Mouse (Mus musculus) hindbrain, embryonic 14.5 days (tissue): ENCODE results near the gene Rad1. TPM values are rescaled to one million over a fixed set of nuclear protein-coding genes. Genes with fewer than 3 reads are reported as not detected.
"Not testable (repeated sequence)": the region's sequence is repeated elsewhere in the genome, so short reads cannot be mapped to it uniquely, and the experiment has no call there.

Source experiments
- ATAC-seq: fragments of 200-750 bp; cut with Nextera tagmentation; 2 replicates; pipeline ENCODE4 v1.8.0; 2017; ENCODE audit warnings: moderate number of reproducible peaks, mild to moderate bottlenecking, moderate TSS enrichment, moderate library complexity; ENCODE audit not compliant: low FRiP score
- DNase-seq: peaks from one replicate; pipeline ENCODE4 v3.0.0-alpha.2; 2015; ENCODE audit warnings: low spot score
- H3K27ac ChIP-seq: fragments of 300-500 bp; sonication (generic); 2 replicates; pipeline ENCODE4 v1.5.1; 2014; ENCODE audit warnings: mild to moderate bottlenecking, moderate library complexity
- H3K27me3 ChIP-seq: fragments of 300-500 bp; sonication (generic); 2 replicates; pipeline ENCODE4 v1.6.1; 2014; ENCODE audit warnings: mild to moderate bottlenecking, low read length, mixed read lengths; ENCODE audit not compliant: control insufficient read depth, insufficient read depth
- H3K36me3 ChIP-seq: fragments of 300-500 bp; sonication (generic); replicated peaks from 2 replicates; pipeline ENCODE4 v1.6.1; 2014; ENCODE audit not compliant: control insufficient read depth, insufficient read depth
- H3K4me1 ChIP-seq: fragments of 300-500 bp; sonication (generic); replicated peaks from 2 replicates; pipeline ENCODE4 v1.6.1; 2014; ENCODE audit warnings: antibody characterized with exemption, low read length, mixed read lengths; ENCODE audit not compliant: control insufficient read depth, insufficient read depth
- H3K4me2 ChIP-seq: fragments of 300-500 bp; sonication (generic); replicated peaks from 2 replicates; pipeline ENCODE4 v1.6.1; 2014; ENCODE audit warnings: mild to moderate bottlenecking, moderate library complexity
- H3K4me3 ChIP-seq: fragments of 300-500 bp; sonication (generic); replicated peaks from 2 replicates; pipeline ENCODE4 v1.5.1; 2014; ENCODE audit warnings: mild to moderate bottlenecking, low read length
- H3K9ac ChIP-seq: fragments of 300-500 bp; sonication (generic); 2 replicates; pipeline ENCODE4 v1.6.1; 2014
- H3K9me3 ChIP-seq: fragments of 300-500 bp; sonication (generic); 2 replicates; pipeline ENCODE4 v1.6.1; 2016; ENCODE audit warnings: low read length; ENCODE audit not compliant: control insufficient read depth
- WGBS: fragments of 180-500 bp; shearing (Covaris S2); extraction: QIAGEN DNeasy Blood & Tissue Kit; methylation state at CpG from one replicate; pipeline ENCODE4 v1.1.7; 2014; 5-methylcytosine and 5-hydroxymethylcytosine counted together
- polyA plus RNA-seq: library from polyadenylated mRNA; unstranded; fragments of >200 nt; fragmentation: Nextera tagmentation; extraction: Ambion mirVana; gene quantifications from 2 replicates; pipeline ENCODE4 v1.2.1, GENCODE M21; 2014

Rad1 gene
- polyA plus RNA-seq, 1 experiment from 2014 or later: 14.9 TPM

DNA sequence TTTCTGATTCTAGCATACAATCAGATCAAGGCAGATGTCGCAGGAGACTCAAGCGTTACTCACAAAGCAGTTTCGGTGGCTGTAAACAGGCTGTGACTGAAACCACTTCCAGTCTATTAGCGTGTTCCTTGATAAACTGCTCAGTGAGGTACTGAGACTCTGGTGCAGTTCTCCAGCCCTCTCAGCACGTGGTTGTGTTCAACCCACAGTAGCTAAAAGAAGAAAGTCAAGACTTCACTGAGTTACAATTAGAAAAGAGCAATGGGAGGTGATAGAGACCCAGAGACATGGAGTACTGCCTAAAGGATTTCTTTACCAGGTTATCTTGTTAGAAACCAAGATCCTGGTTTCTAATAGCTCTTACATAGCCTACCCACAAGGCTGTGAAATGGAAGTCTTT lies 13.8 kb downstream of the Rad1 start:
- H3K4me3 ChIP-seq: no peak overlapping the region
- peaks cover 7% of the 10 kb centered on the region for H3K36me3 ChIP-seq
- H3K4me2 ChIP-seq: no peak overlapping the region
- H3K9ac ChIP-seq: no peak overlapping the region
- 83% methylated on average over 5 of the region's 5 CpGs for WGBS
- H3K9me3 ChIP-seq: no peaks in the 10 kb centered on the region
- no peaks in the 10 kb centered on the region for H3K27me3 ChIP-seq
- DNase-seq (no peak), ATAC-seq (no peak)
- H3K27ac ChIP-seq: no peak overlapping the region
- H3K4me1 ChIP-seq: no peaks in the 10 kb centered on the region

- H3K9me3 ChIP-seq: no peaks in the 10 kb centered on the region
- WGBS: 90% methylated on average over 5 of the region's 5 CpGs
- no peaks in the 10 kb centered on the region for H3K27me3 ChIP-seq
- no peak overlapping the region for H3K9ac ChIP-seq
- no peak overlapping the region for H3K4me2 ChIP-seq
- ATAC-seq: no peak
- H3K27ac ChIP-seq: no peak overlapping the region
- H3K36me3 ChIP-seq: peaks cover 7% of the 10 kb centered on the region
- DNase-seq: no peak
- no peaks in the 10 kb centered on the region for H3K4me1 ChIP-seq
- H3K4me3 ChIP-seq: no peak overlapping the region
These were observed 14.2 kb downstream of the Rad1 start for GRCm38 (mm10) chr15:10500035-10500434.

DNA sequence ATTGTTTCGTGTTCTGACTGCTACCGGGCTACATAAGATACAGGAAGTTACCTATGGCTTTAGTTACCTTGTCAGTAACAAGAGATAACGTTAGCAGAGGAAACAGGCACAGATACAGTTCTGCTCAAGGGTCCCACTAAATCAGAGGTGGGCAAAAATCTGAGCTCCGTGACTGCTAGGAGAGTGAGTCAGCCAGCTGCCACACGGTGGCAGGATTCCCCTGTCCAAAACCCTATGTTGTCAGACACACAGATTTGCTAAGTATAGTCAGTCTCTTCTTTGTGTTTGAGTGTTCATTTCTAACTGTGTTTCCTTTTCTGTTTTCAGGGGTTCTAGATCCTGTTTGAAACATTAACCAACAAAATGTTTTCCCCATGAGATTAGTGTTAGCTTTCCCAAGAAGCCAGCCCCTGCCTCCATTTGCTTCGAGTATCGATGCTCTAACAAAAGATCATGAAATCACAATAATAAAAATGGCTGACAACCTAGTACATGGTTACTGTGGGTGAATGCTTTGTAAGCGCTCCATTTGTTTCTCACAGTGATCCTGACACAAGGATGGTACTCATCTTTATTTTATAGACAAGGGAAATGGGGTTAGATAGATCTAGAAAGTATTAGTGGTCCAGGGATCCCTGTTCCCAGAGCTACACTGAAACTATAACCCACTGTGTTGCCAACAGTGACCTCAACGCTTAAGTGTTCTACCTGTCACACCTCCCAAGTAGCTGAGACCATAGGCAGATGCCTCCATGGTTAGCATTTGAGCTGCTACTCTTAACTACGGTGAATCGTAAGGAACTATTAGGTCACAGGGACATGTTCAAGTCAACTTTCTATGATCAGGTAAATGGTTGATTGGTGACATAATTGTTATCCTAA lies 15.3 kb downstream of the Rad1 start:
- H3K4me1 ChIP-seq: no peaks in the 10 kb centered on the region
- WGBS: 59% methylated on average over 11 of the region's 11 CpGs
- DNase-seq: peak; percentile 79
- H3K36me3 ChIP-seq: peaks cover 3% of the 10 kb centered on the region
- no peak overlapping the region for H3K4me2 ChIP-seq
- H3K9me3 ChIP-seq: no peaks in the 10 kb centered on the region
- peak; percentile 92 for ATAC-seq
- no peak overlapping the region for H3K27ac ChIP-seq
- no peak overlapping the region for H3K9ac ChIP-seq
- no peaks in the 10 kb centered on the region for H3K27me3 ChIP-seq
- H3K4me3 ChIP-seq: no peak overlapping the region

GRCm38 (mm10) chr15:10506099-10506498 lies 20.3 kb downstream of the Rad1 start:
- DNase-seq (no peak), ATAC-seq (no peak)
- H3K27me3 ChIP-seq: no peaks in the 10 kb centered on the region
- H3K4me3 ChIP-seq: no peak overlapping the region
- 80% methylated on average over 11 of the region's 11 CpGs for whole genome bisulfite sequencing
- H3K36me3 ChIP-seq: no peaks in the 10 kb centered on the region
- H3K9ac ChIP-seq: no peak overlapping the region
- no peak overlapping the region for H3K27ac ChIP-seq
- no peak overlapping the region for H3K4me2 ChIP-seq
- no peaks in the 10 kb centered on the region for H3K9me3 ChIP-seq
- no peaks in the 10 kb centered on the region for H3K4me1 ChIP-seq

DNA sequence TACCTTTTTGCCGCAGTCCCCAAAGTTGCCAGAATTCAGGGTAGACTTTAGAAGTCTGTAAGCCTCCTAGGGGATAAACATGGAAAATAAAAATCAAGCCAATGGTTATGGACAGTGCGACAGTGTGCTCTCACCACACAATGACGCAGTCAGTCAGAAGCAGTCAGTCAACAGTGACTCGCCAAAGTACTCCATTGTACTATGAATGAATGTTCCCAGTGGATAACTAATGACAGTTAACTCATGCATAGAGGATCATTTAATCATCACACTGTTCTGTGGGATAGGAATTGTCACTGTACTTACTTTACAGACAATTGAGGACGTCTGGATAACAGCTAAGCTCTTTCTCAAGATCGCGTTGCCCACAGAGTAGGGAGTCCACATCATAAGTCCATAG lies 29.3 kb downstream of the Rad1 start:
- no peak overlapping the region for H3K9ac ChIP-seq

GRCm38 (mm10) chr15:10525896-10526295 lies 40.1 kb downstream of the Rad1 start:
- Histone ChIP-seq H3K9me3 (no peaks in the 10 kb centered on the region), H3K4me1 (no peaks in the 10 kb centered on the region), H3K4me3 (no peak overlapping the region), H3K9ac (no peak overlapping the region), H3K27me3 (no peaks in the 10 kb centered on the region), H3K4me2 (no peak overlapping the region), H3K36me3 (no peaks in the 10 kb centered on the region), H3K27ac (no peak overlapping the region)
- WGBS: 91% methylated on average over 1 of the region's 1 CpGs
- ATAC-seq (no peak), DNase-seq (no peak)

More for the DNA sequence above, 29.3 kb downstream of the Rad1 start:
- no peaks in the 10 kb centered on the region for H3K36me3 ChIP-seq
- H3K4me1 ChIP-seq: no peaks in the 10 kb centered on the region
- 67% methylated on average over 7 of the region's 7 CpGs for WGBS
- no peak overlapping the region for H3K27ac ChIP-seq
- no peak for ATAC-seq
- no peaks in the 10 kb centered on the region for H3K9me3 ChIP-seq
- no peak overlapping the region for H3K4me2 ChIP-seq
- no peak overlapping the region for H3K4me3 ChIP-seq
- no peaks in the 10 kb centered on the region for H3K27me3 ChIP-seq
- DNase-seq: no peak

DNA sequence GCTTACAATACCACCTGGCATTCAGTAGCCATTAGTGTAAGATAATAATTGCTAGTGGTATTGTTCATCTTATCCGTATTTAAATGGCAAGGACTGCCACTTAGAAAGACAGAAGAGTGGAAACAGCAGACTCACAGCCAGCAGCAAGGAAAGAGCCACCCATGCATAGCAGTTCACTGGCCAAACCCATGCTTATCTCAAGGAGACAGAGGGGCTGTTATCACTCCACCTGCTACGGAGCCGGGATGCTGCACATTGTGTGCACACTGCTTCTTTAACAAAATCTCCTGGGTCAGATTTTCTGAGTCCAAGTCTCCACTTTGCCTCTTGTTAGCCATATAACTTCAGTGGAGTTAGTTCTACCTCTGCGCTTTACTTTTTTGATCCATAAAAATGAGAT lies 45.5 kb downstream of the Rad1 start:
- Histone ChIP-seq H3K27me3 (no peaks in the 10 kb centered on the region), H3K4me3 (no peak overlapping the region), H3K27ac (no peak overlapping the region), H3K9me3 (no peaks in the 10 kb centered on the region), H3K4me2 (no peak overlapping the region), H3K9ac (no peak overlapping the region), H3K36me3 (no peaks in the 10 kb centered on the region), H3K4me1 (no peaks in the 10 kb centered on the region)
- no peak for ATAC-seq
- DNase-seq: no peak
- whole genome bisulfite sequencing: 91% methylated on average over 4 of the region's 4 CpGs

DNA sequence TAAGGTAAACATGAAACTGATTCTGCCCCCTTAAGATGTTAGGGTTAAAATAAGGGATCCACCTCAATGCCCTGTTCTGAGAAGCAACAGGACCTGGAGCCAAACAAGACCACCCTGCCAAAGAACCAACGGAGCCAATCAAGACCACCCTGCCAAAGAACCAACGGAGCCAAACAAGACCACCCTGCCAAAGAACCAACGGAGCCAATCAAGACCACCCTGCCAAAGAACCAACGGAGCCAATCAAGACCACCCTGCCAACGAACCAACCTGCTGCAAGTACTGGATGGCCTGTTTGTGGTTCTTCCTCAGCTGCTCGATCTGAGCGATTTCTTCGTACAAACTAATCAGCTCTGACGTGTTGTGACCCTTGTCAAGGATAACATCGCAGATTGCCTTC lies 47.5 kb downstream of the Rad1 start:
- not testable (repeated sequence) for H3K27ac ChIP-seq, H3K27me3 ChIP-seq, H3K4me3 ChIP-seq, H3K9me3 ChIP-seq, H3K4me2 ChIP-seq, ATAC-seq, DNase-seq, H3K36me3 ChIP-seq, H3K9ac ChIP-seq, H3K4me1 ChIP-seq
- WGBS: 90% methylated on average over 10 of the region's 10 CpGs

DNA sequence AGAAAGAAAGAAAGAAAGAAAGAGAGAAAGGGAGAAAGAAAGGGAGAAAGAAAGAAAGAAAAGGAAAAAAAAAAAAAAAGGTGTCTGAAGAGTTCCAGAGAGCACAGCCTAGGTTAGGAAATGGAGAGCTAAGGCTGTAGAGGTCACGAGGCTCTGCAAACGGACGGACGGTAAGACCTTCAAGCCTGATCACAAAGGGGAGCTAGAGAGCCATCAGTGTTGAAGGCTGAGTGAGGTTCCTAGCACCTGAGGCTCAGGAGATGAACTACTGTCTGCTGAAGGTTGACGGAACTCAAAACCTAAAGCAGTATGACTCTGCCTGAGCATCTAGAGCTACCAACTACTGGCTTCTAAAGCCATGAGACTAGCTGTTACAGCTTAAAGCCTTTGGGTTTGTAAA lies 48.8 kb downstream of the Rad1 start:
- 92% methylated on average over 5 of the region's 5 CpGs for WGBS
- no peak overlapping the region for H3K4me2 ChIP-seq
- H3K9me3 ChIP-seq: no peaks in the 10 kb centered on the region
- no peaks in the 10 kb centered on the region for H3K4me1 ChIP-seq
- H3K27me3 ChIP-seq: no peaks in the 10 kb centered on the region
- DNase-seq (no peak), ATAC-seq (no peak)
- H3K27ac ChIP-seq: no peak overlapping the region
- H3K4me3 ChIP-seq: no peak overlapping the region
- no peak overlapping the region for H3K9ac ChIP-seq
- H3K36me3 ChIP-seq: no peaks in the 10 kb centered on the region
